Mouse (Mus musculus): Measurements from ENCODE around the gene Naif1.

DNA sequence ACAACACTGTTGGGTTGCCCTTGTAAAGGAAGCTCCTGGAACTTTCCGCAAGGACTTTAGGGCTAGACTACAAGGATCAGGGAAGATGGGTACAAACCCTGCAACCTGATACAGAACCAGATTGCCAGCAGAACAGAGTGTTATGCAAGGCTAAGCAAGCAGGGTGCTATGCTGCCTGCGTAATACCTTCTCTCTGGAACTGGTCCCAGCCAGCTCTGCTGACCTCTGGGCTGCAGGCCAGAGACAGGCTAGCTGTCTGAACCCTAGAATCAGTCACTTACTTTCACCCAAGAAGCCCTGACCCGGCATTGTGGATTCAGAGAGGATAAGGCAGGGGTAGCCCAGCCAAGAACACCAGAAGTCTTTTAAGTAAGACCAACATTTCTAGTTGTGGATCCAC is 30.9 kb upstream of the Naif1 start:
- TF ChIP-seq POLR2A (IDR thresholded peaks at IDR 0.05; ENCODE audit: insufficient read depth, low read depth, low read length) (no peak), EP300 (IDR thresholded peaks at IDR 0.05; ENCODE audit: insufficient read depth, low read depth, low read length) (peak; percentile 93), CTCF (IDR thresholded peaks at IDR 0.05) (no peak)

Data from heart, adult 2 months (tissue).